Mouse (Mus musculus) testis, adult 2 months (tissue): ENCODE measurements around the gene Tssk6.

Experiments
- CTCF ChIP-seq: fragments of 200-500 bp; IDR thresholded peaks from 2 replicates; pipeline ENCODE4 v1.5.1; 2012; ENCODE audit warnings: low read depth, mild to moderate bottlenecking, inconsistent platforms, low read length, moderate library complexity; ENCODE audit not compliant: control insufficient read depth, insufficient read depth, insufficient replicate concordance
- POLR2A ChIP-seq: fragments of 200-500 bp; IDR thresholded peaks from 2 replicates; pipeline ENCODE4 v1.6.1; 2012; ENCODE audit warnings: low read depth, mild to moderate bottlenecking, inconsistent platforms, low read length, moderate library complexity; ENCODE audit not compliant: control insufficient read depth

- TF ChIP-seq CTCF, result no peak
- no peak; the same call in 1 of the 2 replicates for TF ChIP-seq POLR2A
These were observed 1.1 kb downstream of the Tssk6 start for GRCm38 (mm10) chr8:69903063-69903542.
